Mouse (Mus musculus) lung, adult 18-20 months (tissue): ENCODE measurements around the gene Dnaaf5.

Experiments used
- DNase-seq, 2 experiments: peaks; one replicate each; pipeline ENCODE4 v3.0.0; 2022; ENCODE audit warnings: mixed read lengths in 2 of 2

The Dnaaf5 gene

GRCm38 (mm10) chr5:139199995-139200769 lies 50.2 kb downstream of the Dnaaf5 start, which contains the start of gene Sun1:
Gene Sun1, plus strand, starts transcription at chr5:139200637.
- peak; percentile 99 for DNase-seq

- DNase-seq = no peak
These were observed 50.9 kb downstream of the Dnaaf5 start for GRCm38 (mm10) chr5:139200770-139201569.

GRCm38 (mm10) chr5:139202127-139202526 lies 52.1 kb downstream of the Dnaaf5 start:
- DNase-seq = no peak

GRCm38 (mm10) chr5:139203312-139203711 lies 53.3 kb downstream of the Dnaaf5 start:
- DNase-seq = no peak

GRCm38 (mm10) chr5:139206081-139206480 lies 56.1 kb downstream of the Dnaaf5 start:
- DNase-seq = peak in 1 of 2 experiments; percentile 17

GRCm38 (mm10) chr5:139206525-139206924 lies 56.5 kb downstream of the Dnaaf5 start:
- DNase-seq = peak in 1 of 2 experiments; percentile 20

GRCm38 (mm10) chr5:139208183-139208582 lies 58.2 kb downstream of the Dnaaf5 start:
- DNase-seq = no peak

- DNase-seq = no peak
These were observed 59.1 kb downstream of the Dnaaf5 start for GRCm38 (mm10) chr5:139208871-139209684.

- no peak for DNase-seq
These were observed 59.6 kb downstream of the Dnaaf5 start for GRCm38 (mm10) chr5:139209685-139210026.

GRCm38 (mm10) chr5:139211737-139212385 lies 61.8 kb downstream of the Dnaaf5 start:
- DNase-seq = peak; percentile 28 to 51

- DNase-seq = no peak
These were observed 64.3 kb downstream of the Dnaaf5 start for GRCm38 (mm10) chr5:139214298-139214697.

- no peak for DNase-seq
These were observed 65.2 kb downstream of the Dnaaf5 start for GRCm38 (mm10) chr5:139215184-139215583.

- no peak for DNase-seq
These were observed 66.1 kb downstream of the Dnaaf5 start for GRCm38 (mm10) chr5:139216121-139216520.

GRCm38 (mm10) chr5:139216774-139217173 lies 66.8 kb downstream of the Dnaaf5 start:
- DNase-seq = no peak

- DNase-seq = peak; percentile 14 to 24
These were observed 70.0 kb downstream of the Dnaaf5 start for GRCm38 (mm10) chr5:139220006-139220515.

GRCm38 (mm10) chr5:139220610-139221009 lies 70.6 kb downstream of the Dnaaf5 start:
- DNase-seq = peak; percentile 42 to 60

GRCm38 (mm10) chr5:139223331-139223730 lies 73.3 kb downstream of the Dnaaf5 start:
- DNase-seq = no peak

- DNase-seq = no peak
These were observed 77.2 kb downstream of the Dnaaf5 start for GRCm38 (mm10) chr5:139227236-139227635.

- DNase-seq = no peak
These were observed 77.6 kb downstream of the Dnaaf5 start for GRCm38 (mm10) chr5:139227645-139228044.

- DNase-seq = no peak
These were observed 78.3 kb downstream of the Dnaaf5 start for GRCm38 (mm10) chr5:139228318-139228717.

GRCm38 (mm10) chr5:139229716-139230115 lies 79.7 kb downstream of the Dnaaf5 start:
- no peak for DNase-seq

- DNase-seq = no peak
These were observed 82.1 kb downstream of the Dnaaf5 start for GRCm38 (mm10) chr5:139232083-139232482.
